Mouse (Mus musculus) G1E (cell line): ENCODE results near the gene Gm42669.

Experiments used
- CTCF ChIP-seq: IDR thresholded peaks from 2 replicates; pipeline ENCODE4 v1.5.1; 2012; ENCODE audit warnings: low read depth, low read length, inconsistent platforms, mixed read lengths
- GATA1 ChIP-seq: IDR thresholded peaks from 2 replicates; pipeline ENCODE4 v1.6.1; 2012; ENCODE audit warnings: borderline replicate concordance, low read length, inconsistent platforms, mixed read lengths

DNA sequence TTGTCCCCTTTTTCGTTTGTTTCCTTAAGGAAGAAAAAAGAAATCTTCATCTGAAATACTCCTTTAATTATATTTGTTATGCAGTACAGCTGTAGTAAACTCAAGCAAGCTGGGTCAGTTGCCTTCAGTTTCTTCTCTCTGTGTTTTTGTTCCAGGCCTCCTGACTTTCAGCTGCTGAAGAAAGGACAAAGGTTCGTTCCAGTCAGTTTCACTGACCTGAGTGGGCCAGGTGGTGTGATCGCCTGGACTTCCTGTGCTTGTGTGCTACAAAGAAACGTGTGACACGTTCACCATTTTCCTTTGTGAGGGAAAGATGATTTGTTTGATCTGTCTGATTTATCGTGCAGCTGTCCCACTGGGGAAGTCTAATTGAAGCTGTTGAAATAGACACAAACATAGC, 110.6 kb downstream of the Gm42669 start:
- TF ChIP-seq CTCF (no peak), GATA1 (no peak)
